Mouse (Mus musculus): ENCODE results near the gene Cdc6. TPM values are rescaled to one million over a fixed set of nuclear protein-coding genes. Genes with fewer than 3 reads are reported as not detected.

The Cdc6 gene
- total and polyA plus RNA-seq, 3 experiments = 47.4 to 99.3 (median 81.3) TPM

GRCm38 (mm10) chr11:98943741-98944461 is 36.3 kb downstream of the Cdc6 start:
- Histone ChIP-seq H3K9me3 (replicated peaks; ENCODE audit: low read length) (no peaks in the 10 kb centered on the region), H3K79me2 (replicated peaks; ENCODE audit: control insufficient read depth, extremely low read depth, insufficient read depth, poor library complexity, severe bottlenecking) (peaks cover 8% of the 10 kb centered on the region), H3K9ac (ENCODE audit: insufficient read depth, low read depth) (peak overlapping the region; percentile 42), H3K4me1 (ENCODE audit: control insufficient read depth in 1 of 2, insufficient read depth in 2 of 2) (peaks cover 54 to 93% of the 10 kb centered on the region in 2 experiments), H3K4me3 (replicated peaks in 1 of 3; ENCODE audit: low read depth in 2 of 3, low read length in 2 of 3, poor library complexity in 1 of 3) (peak overlapping the region; percentile 26 to 40 (median 34)), H3K27me3 (replicated peaks) (no peaks in the 10 kb centered on the region), H3K4me2 (ENCODE audit: insufficient read depth, low read depth, poor library complexity, severe bottlenecking) (peak overlapping the region; percentile 80), H3K36me3 (replicated peaks in 1 of 2; ENCODE audit: control insufficient read depth in 1 of 2, insufficient read depth in 1 of 2, low read length in 1 of 2) (no peaks in the 10 kb centered on the region), H3K27ac (ENCODE audit: insufficient read depth, low read depth) (peak overlapping the region; percentile 95)
- in situ Hi-C loops (cut with MboI; ENCODE audit: low pct_ligation_motif_present, low pct_unique_long_range_greater_than_20kb, low sequenced_read_pairs) (no loop called here), dilution Hi-C loops (cut with MboI; ENCODE audit: extremely low pct_ligation_motif_present, extremely low pct_unique_long_range_greater_than_20kb, low sequenced_read_pairs) (no loop called here)
- DNase-seq (ENCODE audit: extremely low read depth) = peak; percentile 78
- TF ChIP-seq CHD2 (IDR thresholded peaks at IDR 0.05; ENCODE audit: low read length) (peak; percentile 87), USF1 (IDR thresholded peaks at IDR 0.05; ENCODE audit: low read depth, low read length) (no peak), MEF2A (IDR thresholded peaks at IDR 0.05; ENCODE audit: borderline replicate concordance, low read depth, low read length) (peak; percentile 32; the same call in 1 of the 2 replicates), ETS1 (conservative IDR thresholded peaks at IDR 0.05; ENCODE audit: low read depth, low read length) (peak; percentile 42; the same call in 1 of the 2 replicates)

GRCm38 (mm10) chr11:98944897-98945604 is 37.5 kb downstream of the Cdc6 start:
- Histone ChIP-seq H3K9me3 (replicated peaks; ENCODE audit: low read length) (no peaks in the 10 kb centered on the region), H3K4me3 (replicated peaks in 1 of 3; ENCODE audit: low read depth in 2 of 3, low read length in 2 of 3, poor library complexity in 1 of 3) (peak overlapping the region in 1 of 3 experiments; percentile 40), H3K4me2 (ENCODE audit: insufficient read depth, low read depth, poor library complexity, severe bottlenecking) (peak overlapping the region; percentile 80; the same call in 1 of the 2 replicates), H3K79me2 (replicated peaks; ENCODE audit: control insufficient read depth, extremely low read depth, insufficient read depth, poor library complexity, severe bottlenecking) (peaks cover 8% of the 10 kb centered on the region; the same call in 1 of the 2 replicates), H3K4me1 (ENCODE audit: control insufficient read depth in 1 of 2, insufficient read depth in 2 of 2) (peaks cover 51 to 93% of the 10 kb centered on the region in 2 experiments), H3K36me3 (replicated peaks in 1 of 2; ENCODE audit: control insufficient read depth in 1 of 2, insufficient read depth in 1 of 2, low read length in 1 of 2) (peaks cover 0 to 10% of the 10 kb centered on the region in 2 experiments), H3K9ac (ENCODE audit: insufficient read depth, low read depth) (peak overlapping the region; percentile 42; the same call in 1 of the 2 replicates), H3K27me3 (replicated peaks) (no peaks in the 10 kb centered on the region), H3K27ac (ENCODE audit: insufficient read depth, low read depth) (peak overlapping the region; percentile 95; the same call in 1 of the 2 replicates)
- TF ChIP-seq MEF2A (IDR thresholded peaks at IDR 0.05; ENCODE audit: borderline replicate concordance, low read depth, low read length) (0 out of 2 replicates have a peak, but pooled peaks have one; percentile 3), JUN (IDR thresholded peaks at IDR 0.05; ENCODE audit: insufficient read depth, low read depth, low read length) (no peak), CHD2 (IDR thresholded peaks at IDR 0.05; ENCODE audit: low read length) (peak; percentile 37; the same call in 1 of the 2 replicates), PAX5 (IDR thresholded peaks at IDR 0.05; ENCODE audit: low read length) (no peak), ZNF384 (IDR thresholded peaks at IDR 0.05; ENCODE audit: low read depth, low read length) (peak; percentile 72)
- in situ Hi-C loops (cut with MboI; ENCODE audit: low pct_ligation_motif_present, low pct_unique_long_range_greater_than_20kb, low sequenced_read_pairs) = no loop called here
- DNase-seq (ENCODE audit: extremely low read depth) = no peak
- dilution Hi-C loops (cut with MboI; ENCODE audit: extremely low pct_ligation_motif_present, extremely low pct_unique_long_range_greater_than_20kb, low sequenced_read_pairs) = no loop called here

GRCm38 (mm10) chr11:98945605-98945977 is 38.0 kb downstream of the Cdc6 start:
- in situ Hi-C loops (cut with MboI; ENCODE audit: low pct_ligation_motif_present, low pct_unique_long_range_greater_than_20kb, low sequenced_read_pairs) = no loop called here
- peaks cover 2 to 15% of the 10 kb centered on the region in 2 experiments for H3K36me3 ChIP-seq (replicated peaks in 1 of 2; ENCODE audit: control insufficient read depth in 1 of 2, insufficient read depth in 1 of 2, low read length in 1 of 2)
- H3K4me1 ChIP-seq (ENCODE audit: control insufficient read depth in 1 of 2, insufficient read depth in 2 of 2) = peaks cover 45 to 93% of the 10 kb centered on the region in 2 experiments
- no peak overlapping the region for H3K27ac ChIP-seq (ENCODE audit: insufficient read depth, low read depth)
- no peaks in the 10 kb centered on the region for H3K9me3 ChIP-seq (replicated peaks; ENCODE audit: low read length)
- peaks cover 8% of the 10 kb centered on the region; the same call in 1 of the 2 replicates for H3K79me2 ChIP-seq (replicated peaks; ENCODE audit: control insufficient read depth, extremely low read depth, insufficient read depth, poor library complexity, severe bottlenecking)
- no peaks in the 10 kb centered on the region for H3K27me3 ChIP-seq (replicated peaks)
- no peak for DNase-seq (ENCODE audit: extremely low read depth)
- dilution Hi-C loops (cut with MboI; ENCODE audit: extremely low pct_ligation_motif_present, extremely low pct_unique_long_range_greater_than_20kb, low sequenced_read_pairs) = no loop called here
- TF ChIP-seq MYC (IDR thresholded peaks at IDR 0.05; ENCODE audit: low read depth, low read length) (no peak), CHD1 (IDR thresholded peaks at IDR 0.05; ENCODE audit: low read depth, low read length) (0 out of 2 replicates have a peak, but pooled peaks have one; percentile 7)
- no peak overlapping the region for H3K4me2 ChIP-seq (ENCODE audit: insufficient read depth, low read depth, poor library complexity, severe bottlenecking)
- H3K9ac ChIP-seq (ENCODE audit: insufficient read depth, low read depth) = no peak overlapping the region
- no peak overlapping the region for H3K4me3 ChIP-seq (replicated peaks in 1 of 3; ENCODE audit: low read depth in 2 of 3, low read length in 2 of 3, poor library complexity in 1 of 3)
